Mouse (Mus musculus): ENCODE data around the gene Abl1.

Abl1 gene

GRCm38 (mm10) chr2:31787029-31787428, 98.9 kb downstream of the Abl1 start:
- peak; percentile 84 for DNase-seq (ENCODE audit: low spot score)

- DNase-seq (ENCODE audit: low spot score): no peak
Observed at GRCm38 (mm10) chr2:31788227-31788626, 100.1 kb downstream of the Abl1 start.

GRCm38 (mm10) chr2:31789215-31789614, 101.0 kb downstream of the Abl1 start:
- DNase-seq (ENCODE audit: low spot score): no peak

GRCm38 (mm10) chr2:31790728-31791251, 102.6 kb downstream of the Abl1 start:
- DNase-seq (ENCODE audit: low spot score): no peak

- DNase-seq (ENCODE audit: low spot score): no peak
Observed at GRCm38 (mm10) chr2:31791260-31791659, 103.1 kb downstream of the Abl1 start.

GRCm38 (mm10) chr2:31792611-31793010, 104.4 kb downstream of the Abl1 start:
- no peak for DNase-seq (ENCODE audit: low spot score)

- no peak for DNase-seq (ENCODE audit: low spot score)
Observed at GRCm38 (mm10) chr2:31796943-31797342, 108.8 kb downstream of the Abl1 start.

- DNase-seq (ENCODE audit: low spot score): no peak
Observed at GRCm38 (mm10) chr2:31801416-31801815, 113.2 kb downstream of the Abl1 start.

GRCm38 (mm10) chr2:31802811-31803210, 114.6 kb downstream of the Abl1 start:
- DNase-seq (ENCODE audit: low spot score): no peak

GRCm38 (mm10) chr2:31803480-31803879, 115.3 kb downstream of the Abl1 start:
- DNase-seq (ENCODE audit: low spot score): peak; percentile 22

GRCm38 (mm10) chr2:31806639-31807382, 118.6 kb downstream of the Abl1 start:
- DNase-seq (ENCODE audit: low spot score): no peak

GRCm38 (mm10) chr2:31808410-31809357, 120.5 kb downstream of the Abl1 start:
- DNase-seq (ENCODE audit: low spot score): no peak

GRCm38 (mm10) chr2:31809358-31809740, 121.2 kb downstream of the Abl1 start:
- DNase-seq (ENCODE audit: low spot score): no peak

- DNase-seq (ENCODE audit: low spot score): no peak
Observed at GRCm38 (mm10) chr2:31810444-31810843, 122.3 kb downstream of the Abl1 start, which contains the start of gene Qrfp. Qrfp (minus strand) TSS chr2:31810580.

- DNase-seq (ENCODE audit: low spot score): no peak
Observed at GRCm38 (mm10) chr2:31811086-31811958, 123.1 kb downstream of the Abl1 start.

GRCm38 (mm10) chr2:31813641-31814040, 125.5 kb downstream of the Abl1 start:
- DNase-seq (ENCODE audit: low spot score): no peak

- DNase-seq (ENCODE audit: low spot score): no peak
Observed at GRCm38 (mm10) chr2:31814699-31815098, 126.5 kb downstream of the Abl1 start.

- DNase-seq (ENCODE audit: low spot score): peak; percentile 44
Observed at GRCm38 (mm10) chr2:31815367-31815766, 127.2 kb downstream of the Abl1 start.

GRCm38 (mm10) chr2:31822524-31823371, 134.6 kb downstream of the Abl1 start:
- DNase-seq (ENCODE audit: low spot score): no peak

- DNase-seq (ENCODE audit: low spot score): no peak
Observed at GRCm38 (mm10) chr2:31823933-31824730, 136.0 kb downstream of the Abl1 start.

Measured in urinary bladder, postnatal 25 days (tissue).